Mouse (Mus musculus) megakaryocyte, embryonic 14.5 days (primary cell): Measurements from ENCODE around the gene Slc12a7.

Experiments
- FLI1 ChIP-seq: IDR thresholded peaks from 2 replicates; pipeline ENCODE4 v1.6.1; 2012; ENCODE audit warnings: low read length, inconsistent platforms, mixed read lengths
- GATA1 ChIP-seq: IDR thresholded peaks from 3 replicates; pipeline ENCODE4 v1.6.1; 2012; ENCODE audit warnings: mixed read lengths, low read length, inconsistent platforms, borderline replicate concordance

DNA sequence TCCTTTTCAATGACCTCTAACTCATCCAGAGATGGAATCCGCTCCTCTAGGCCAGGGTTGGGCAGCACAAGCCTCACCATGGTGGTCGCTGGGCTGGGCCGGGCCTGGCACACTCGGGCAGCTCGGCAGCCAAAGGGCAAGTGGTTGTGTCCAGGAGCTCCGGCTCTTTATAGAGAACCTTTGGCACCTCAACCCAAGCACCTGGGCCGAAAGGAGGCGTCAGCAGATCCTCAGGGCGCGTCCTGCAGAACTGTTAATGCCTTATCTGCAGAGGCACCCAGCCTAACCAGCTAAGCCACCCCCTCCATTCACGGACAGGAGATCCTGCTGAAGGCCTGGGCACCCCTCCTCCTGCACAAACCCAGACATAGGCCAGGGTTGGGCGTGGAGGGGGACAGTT, 32.3 kb upstream of the Slc12a7 start:
- TF ChIP-seq GATA1 (no peak), FLI1 (no peak)
